Mouse (Mus musculus) C2C12 (cell line): ENCODE data around the gene Ptpra. TPM values are rescaled to one million over a fixed set of nuclear protein-coding genes. Genes with fewer than 3 reads are reported as not detected.

ENCODE experiments used
- H3K27me3 ChIP-seq: one replicate; pipeline ENCODE4 v1.6.1; 2011; ENCODE audit not compliant: control insufficient read depth, insufficient read depth, insufficient read length
- H3K36me3 ChIP-seq: one replicate; pipeline ENCODE4 v1.6.1; 2011; ENCODE audit not compliant: control insufficient read depth, insufficient read depth
- H3K4me3 ChIP-seq: one replicate; pipeline ENCODE4 v1.5.1; 2011; ENCODE audit warnings: mild to moderate bottlenecking, control low read depth; ENCODE audit not compliant: poor library complexity, insufficient read depth, severe bottlenecking
- H3K79me2 ChIP-seq: one replicate; pipeline ENCODE4 v1.6.1; 2011; ENCODE audit not compliant: control insufficient read depth, insufficient read depth
- H3K79me3 ChIP-seq: one replicate; pipeline ENCODE4 v1.6.1; 2011; ENCODE audit warnings: low read depth, control low read depth
- H3ac ChIP-seq: one replicate; pipeline ENCODE3; 2011; ENCODE audit warnings: low read depth; ENCODE audit not compliant: control insufficient read depth, insufficient read length
- CEBPB ChIP-seq: IDR thresholded peaks from one replicate; pipeline ENCODE4 v1.6.1; 2011; ENCODE audit warnings: low read depth, mild to moderate bottlenecking, control low read depth, moderate library complexity
- CTCF ChIP-seq: IDR thresholded peaks from one replicate; pipeline ENCODE4 v1.5.1; 2011; ENCODE audit not compliant: control insufficient read depth, insufficient read depth, insufficient read length
- FOSL1 ChIP-seq: IDR thresholded peaks from one replicate; pipeline ENCODE4 v1.8.0; 2011; ENCODE audit warnings: mild to moderate bottlenecking, low read length; ENCODE audit not compliant: poor library complexity, insufficient read depth, severe bottlenecking
- MAX ChIP-seq: IDR thresholded peaks from one replicate; pipeline ENCODE4 v1.6.1; 2011; ENCODE audit warnings: mild to moderate bottlenecking, control low read depth
- MYOD1 ChIP-seq: IDR thresholded peaks from one replicate; pipeline ENCODE4 v1.6.1; 2011; ENCODE audit warnings: low read depth; ENCODE audit not compliant: control insufficient read depth, insufficient read length
- MYOG ChIP-seq: IDR thresholded peaks from one replicate; pipeline ENCODE4 v1.6.1; 2011; ENCODE audit not compliant: control insufficient read depth, insufficient read length; ENCODE audit errors: extremely low read depth
- USF1 ChIP-seq: IDR thresholded peaks from one replicate; pipeline ENCODE4 v1.6.1; 2011; ENCODE audit warnings: low read depth, mild to moderate bottlenecking, control low read depth, moderate library complexity
- polyA plus RNA-seq: library from polyadenylated mRNA; unstranded; fragments of >200 nt; fragmentation: generic; extraction: Trizol; gene quantifications from one replicate; pipeline ENCODE4 v1.2.1, GENCODE M21; 2012; ENCODE audit warnings: missing spikeins

The Ptpra gene
- polyA plus RNA-seq, 1 experiment, result 31.6 TPM

DNA sequence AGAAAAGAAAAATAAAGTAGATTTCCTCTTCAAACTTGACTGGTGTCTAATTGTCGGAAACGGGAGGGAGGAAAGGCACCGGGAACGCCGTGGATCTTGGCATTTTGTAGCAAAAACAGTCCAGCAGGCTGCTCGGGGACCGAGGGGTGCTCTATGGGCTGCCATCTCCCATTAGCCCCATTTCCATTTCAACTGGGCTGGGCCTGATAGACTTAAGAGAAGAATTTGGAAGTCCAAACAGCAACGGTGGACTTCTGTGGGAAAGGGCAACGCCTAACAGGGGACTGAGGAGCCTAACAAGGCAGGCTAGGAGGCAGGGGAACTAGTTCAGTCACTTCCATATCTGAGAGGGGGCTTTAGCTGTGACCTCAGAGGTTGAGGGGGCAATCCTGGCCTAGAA, 126.9 kb downstream of the Ptpra start:
- TF ChIP-seq CTCF (no peak), MAX (no peak), MYOD1 (no peak), MYOG (no peak), CEBPB (no peak), FOSL1 (no peak), USF1 (no peak)
- Histone ChIP-seq H3K36me3 (no peaks in the 10 kb centered on the region), H3ac (no peak overlapping the region), H3K79me2 (no peaks in the 10 kb centered on the region), H3K79me3 (no peaks in the 10 kb centered on the region), H3K4me3 (no peak overlapping the region), H3K27me3 (peaks cover 15% of the 10 kb centered on the region)

- H3K79me3 ChIP-seq, result no peaks in the 10 kb centered on the region
- peaks cover 18% of the 10 kb centered on the region for H3K27me3 ChIP-seq
- no peaks in the 10 kb centered on the region for H3K36me3 ChIP-seq
- no peak overlapping the region for H3K4me3 ChIP-seq
- H3ac ChIP-seq, result peak overlapping the region; percentile 27
- TF ChIP-seq MYOG (no peak), FOSL1 (no peak), CTCF (no peak), USF1 (peak; percentile 97), CEBPB (no peak), MAX (peak; percentile 69)
- no peaks in the 10 kb centered on the region for H3K79me2 ChIP-seq
Observed at GRCm38 (mm10) chr2:130577632-130578031, 127.6 kb downstream of the Ptpra start.

- H3K79me2 ChIP-seq, result no peaks in the 10 kb centered on the region
- peaks cover 19% of the 10 kb centered on the region for H3K27me3 ChIP-seq
- no peaks in the 10 kb centered on the region for H3K36me3 ChIP-seq
- H3ac ChIP-seq, result no peak overlapping the region
- TF ChIP-seq FOSL1, result no peak
- TF ChIP-seq MAX, result peak; percentile 41
- TF ChIP-seq MYOD1, result no peak
- peak; percentile 84 for TF ChIP-seq CTCF
- no peaks in the 10 kb centered on the region for H3K79me3 ChIP-seq
- no peak overlapping the region for H3K4me3 ChIP-seq
Observed at GRCm38 (mm10) chr2:130578148-130578547, 128.1 kb downstream of the Ptpra start.

DNA sequence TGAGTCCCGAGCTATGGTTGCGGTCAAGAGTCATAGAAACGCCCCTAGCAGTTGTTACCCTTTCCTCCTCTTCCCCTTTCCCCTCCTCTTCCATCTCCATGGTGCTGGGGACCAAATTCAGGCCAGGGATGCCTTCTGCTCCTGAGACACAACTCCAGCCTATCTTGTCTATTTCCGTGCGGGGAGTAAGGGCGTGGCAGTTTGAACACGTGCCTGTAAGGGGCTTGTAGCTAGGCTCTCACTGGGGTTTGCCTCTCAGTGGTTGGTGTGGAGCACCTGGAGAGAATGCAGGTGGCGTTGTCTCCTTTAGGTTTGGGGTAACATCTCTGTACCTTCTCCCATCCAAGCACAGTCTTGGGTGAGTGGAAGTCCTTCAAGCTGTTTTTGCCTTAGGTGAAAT, 129.7 kb downstream of the Ptpra start:
- no peak for TF ChIP-seq FOSL1
- Histone ChIP-seq H3K4me3 (no peak overlapping the region), H3K36me3 (no peaks in the 10 kb centered on the region), H3ac (no peak overlapping the region), H3K79me2 (no peaks in the 10 kb centered on the region), H3K27me3 (peaks cover 19% of the 10 kb centered on the region), H3K79me3 (no peaks in the 10 kb centered on the region)

GRCm38 (mm10) chr2:130581201-130581600, 131.1 kb downstream of the Ptpra start:
- no peaks in the 10 kb centered on the region for H3K36me3 ChIP-seq
- no peak for TF ChIP-seq MYOG
- no peak for TF ChIP-seq USF1
- TF ChIP-seq CTCF, result no peak
- TF ChIP-seq MYOD1, result no peak
- no peak for TF ChIP-seq MAX
- TF ChIP-seq CEBPB, result no peak
- no peak overlapping the region for H3K4me3 ChIP-seq
- H3ac ChIP-seq, result no peak overlapping the region
- peaks cover 19% of the 10 kb centered on the region for H3K27me3 ChIP-seq
- no peaks in the 10 kb centered on the region for H3K79me2 ChIP-seq
- H3K79me3 ChIP-seq, result no peaks in the 10 kb centered on the region

DNA sequence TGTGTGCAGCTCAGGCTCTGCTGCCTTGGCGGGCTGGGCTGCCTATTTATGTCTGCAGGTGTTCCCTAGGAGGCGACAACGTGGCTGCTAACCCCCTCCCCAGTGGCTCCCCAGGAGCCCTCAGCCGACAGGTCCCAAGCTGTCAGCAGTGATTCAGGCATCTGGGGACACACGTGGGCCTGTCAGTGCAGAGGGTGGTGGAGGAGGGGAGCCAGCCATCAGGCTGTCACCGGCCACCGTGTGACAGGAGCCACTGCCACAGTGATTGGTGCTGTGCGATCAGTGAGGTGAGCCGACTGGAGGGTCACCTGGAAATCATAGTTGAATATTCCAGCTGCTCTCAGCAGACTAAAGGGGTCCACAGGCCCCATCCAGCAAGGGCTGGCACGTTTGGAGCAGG, 132.5 kb downstream of the Ptpra start, which contains the start of gene Avp:
Gene Avp, minus strand, starts transcription at position 3 of the 400 bp plus-strand sequence.
- no peaks in the 10 kb centered on the region for H3K36me3 ChIP-seq
- no peak for TF ChIP-seq CTCF
- no peak for TF ChIP-seq FOSL1
- TF ChIP-seq MYOG, result no peak
- no peak for TF ChIP-seq MAX
- no peak for TF ChIP-seq CEBPB
- TF ChIP-seq USF1, result no peak
- no peak for TF ChIP-seq MYOD1

More for the DNA sequence above, 132.5 kb downstream of the Ptpra start, which contains the start of gene Avp:
- H3K79me2 ChIP-seq, result no peaks in the 10 kb centered on the region
- peaks cover 19% of the 10 kb centered on the region for H3K27me3 ChIP-seq
- no peak within 1 kb of the TSS for H3K4me3 ChIP-seq
- no peaks in the 10 kb centered on the region for H3K79me3 ChIP-seq
- no peak within 1 kb of the TSS for H3ac ChIP-seq
